Mouse (Mus musculus) hindbrain, embryonic 14.5 days (tissue): ENCODE measurements around the gene Zyx. TPM values are rescaled to one million over a fixed set of nuclear protein-coding genes. Genes with fewer than 3 reads are reported as not detected.

Experiments used
- ATAC-seq: fragments of 200-750 bp; cut with Nextera tagmentation; 2 replicates; pipeline ENCODE4 v1.8.0; 2017; ENCODE audit warnings: moderate number of reproducible peaks, mild to moderate bottlenecking, moderate TSS enrichment, moderate library complexity; ENCODE audit not compliant: low FRiP score
- DNase-seq: peaks from one replicate; pipeline ENCODE4 v3.0.0-alpha.2; 2015; ENCODE audit warnings: low spot score
- H3K27ac ChIP-seq: fragments of 300-500 bp; sonication (generic); 2 replicates; pipeline ENCODE4 v1.5.1; 2014; ENCODE audit warnings: mild to moderate bottlenecking, moderate library complexity
- H3K27me3 ChIP-seq: fragments of 300-500 bp; sonication (generic); 2 replicates; pipeline ENCODE4 v1.6.1; 2014; ENCODE audit warnings: mild to moderate bottlenecking, low read length, mixed read lengths; ENCODE audit not compliant: control insufficient read depth, insufficient read depth
- H3K36me3 ChIP-seq: fragments of 300-500 bp; sonication (generic); replicated peaks from 2 replicates; pipeline ENCODE4 v1.6.1; 2014; ENCODE audit not compliant: control insufficient read depth, insufficient read depth
- H3K4me1 ChIP-seq: fragments of 300-500 bp; sonication (generic); replicated peaks from 2 replicates; pipeline ENCODE4 v1.6.1; 2014; ENCODE audit warnings: antibody characterized with exemption, low read length, mixed read lengths; ENCODE audit not compliant: control insufficient read depth, insufficient read depth
- H3K4me2 ChIP-seq: fragments of 300-500 bp; sonication (generic); replicated peaks from 2 replicates; pipeline ENCODE4 v1.6.1; 2014; ENCODE audit warnings: mild to moderate bottlenecking, moderate library complexity
- H3K4me3 ChIP-seq: fragments of 300-500 bp; sonication (generic); replicated peaks from 2 replicates; pipeline ENCODE4 v1.5.1; 2014; ENCODE audit warnings: mild to moderate bottlenecking, low read length
- H3K9ac ChIP-seq: fragments of 300-500 bp; sonication (generic); 2 replicates; pipeline ENCODE4 v1.6.1; 2014
- H3K9me3 ChIP-seq: fragments of 300-500 bp; sonication (generic); 2 replicates; pipeline ENCODE4 v1.6.1; 2016; ENCODE audit warnings: low read length; ENCODE audit not compliant: control insufficient read depth
- WGBS: fragments of 180-500 bp; shearing (Covaris S2); extraction: QIAGEN DNeasy Blood & Tissue Kit; methylation state at CpG from one replicate; pipeline ENCODE4 v1.1.7; 2014; 5-methylcytosine and 5-hydroxymethylcytosine counted together
- polyA plus RNA-seq: library from polyadenylated mRNA; unstranded; fragments of >200 nt; fragmentation: Nextera tagmentation; extraction: Ambion mirVana; gene quantifications from 2 replicates; pipeline ENCODE4 v1.2.1, GENCODE M21; 2014

Gene Zyx
- polyA plus RNA-seq, 1 experiment from 2014 or later = 56.6 TPM

- H3K9me3 ChIP-seq = no peaks in the 10 kb centered on the region
- H3K36me3 ChIP-seq = no peaks in the 10 kb centered on the region
- no peak for DNase-seq
- H3K27ac ChIP-seq = no peak overlapping the region
- no peaks in the 10 kb centered on the region for H3K27me3 ChIP-seq
- H3K9ac ChIP-seq = no peak overlapping the region
- no peak overlapping the region for H3K4me3 ChIP-seq
- no peaks in the 10 kb centered on the region for H3K4me1 ChIP-seq
- no peak for ATAC-seq
- WGBS = 50% methylated on average over 3 of the region's 3 CpGs
- no peak overlapping the region for H3K4me2 ChIP-seq
Observed at GRCm38 (mm10) chr6:42379551-42379950, 30.1 kb downstream of the Zyx start.

GRCm38 (mm10) chr6:42380416-42381144 is 31.1 kb downstream of the Zyx start:
- Histone ChIP-seq H3K27ac (no peak overlapping the region), H3K9me3 (no peaks in the 10 kb centered on the region), H3K4me2 (peak overlapping the region; percentile 24), H3K4me3 (no peak overlapping the region), H3K9ac (peak overlapping the region; percentile 21; the same call in 1 of the 2 replicates), H3K27me3 (no peaks in the 10 kb centered on the region), H3K36me3 (no peaks in the 10 kb centered on the region), H3K4me1 (no peaks in the 10 kb centered on the region)
- WGBS = 2% methylated on average over 8 of the region's 8 CpGs
- peak; percentile 84 for DNase-seq
- no peak for ATAC-seq

GRCm38 (mm10) chr6:42381221-42381620 is 31.8 kb downstream of the Zyx start:
- Histone ChIP-seq H3K27ac (no peak overlapping the region), H3K9me3 (no peaks in the 10 kb centered on the region), H3K4me1 (no peaks in the 10 kb centered on the region), H3K4me3 (no peak overlapping the region), H3K9ac (no peak overlapping the region), H3K4me2 (no peak overlapping the region), H3K36me3 (no peaks in the 10 kb centered on the region), H3K27me3 (no peaks in the 10 kb centered on the region)
- 32% methylated on average over 2 of the region's 2 CpGs for WGBS
- no peak for DNase-seq
- ATAC-seq = no peak

- Histone ChIP-seq H3K4me1 (no peaks in the 10 kb centered on the region), H3K4me2 (no peak overlapping the region), H3K27ac (no peak overlapping the region), H3K27me3 (no peaks in the 10 kb centered on the region), H3K9ac (no peak overlapping the region), H3K36me3 (no peaks in the 10 kb centered on the region), H3K4me3 (no peak overlapping the region), H3K9me3 (no peaks in the 10 kb centered on the region)
- 73% methylated on average over 9 of the region's 9 CpGs for WGBS
- ATAC-seq (no peak), DNase-seq (no peak)
Observed at GRCm38 (mm10) chr6:42381916-42382381, 32.5 kb downstream of the Zyx start.

DNA sequence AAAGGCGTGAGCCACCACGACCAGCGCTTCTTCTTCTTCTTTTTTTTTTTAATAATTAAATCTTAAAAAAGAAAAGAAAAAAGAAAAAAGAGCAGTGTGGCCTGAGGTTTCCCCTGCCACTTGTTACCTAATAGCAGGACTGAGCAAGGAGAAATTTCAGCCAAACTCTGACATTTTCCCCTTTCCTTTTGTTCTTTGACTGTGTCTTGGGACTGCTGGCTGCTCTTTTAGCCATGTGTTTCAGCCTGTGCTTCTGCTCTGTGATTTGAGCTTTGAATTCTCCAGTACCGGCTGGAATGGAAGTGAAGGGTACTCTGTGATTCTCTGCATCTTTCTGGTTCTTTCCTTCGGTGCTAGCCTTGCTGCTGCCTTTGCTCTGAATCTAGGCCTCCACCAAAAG is 33.9 kb downstream of the Zyx start:
- H3K36me3 ChIP-seq = no peaks in the 10 kb centered on the region
- no peaks in the 10 kb centered on the region for H3K9me3 ChIP-seq
- ATAC-seq (no peak), DNase-seq (no peak)
- H3K4me2 ChIP-seq = no peak overlapping the region
- H3K27ac ChIP-seq = no peak overlapping the region
- H3K27me3 ChIP-seq = no peaks in the 10 kb centered on the region
- WGBS = 93% methylated on average over 5 of the region's 5 CpGs
- no peak overlapping the region for H3K4me3 ChIP-seq
- no peaks in the 10 kb centered on the region for H3K4me1 ChIP-seq
- H3K9ac ChIP-seq = no peak overlapping the region

DNA sequence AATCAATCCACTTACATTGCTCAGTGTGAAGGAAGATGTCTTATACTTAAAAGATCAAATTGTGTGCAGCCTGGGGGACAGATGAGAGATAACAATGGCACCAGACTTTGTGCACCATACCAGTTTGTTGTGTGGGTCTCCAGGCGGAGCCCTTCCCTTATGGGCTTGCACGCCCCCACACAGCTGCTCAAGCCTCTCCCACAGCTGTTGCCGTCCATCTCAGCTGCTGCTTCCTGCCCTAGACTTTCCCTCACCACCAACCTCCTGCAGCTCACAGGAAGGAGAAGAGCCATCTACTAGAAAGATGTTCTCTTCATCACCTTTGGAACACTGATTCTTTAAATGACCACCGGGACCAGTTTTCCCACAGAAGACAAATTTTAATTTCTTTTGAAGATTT is 36.2 kb downstream of the Zyx start:
- 86% methylated on average over 4 of the region's 4 CpGs for WGBS
- H3K36me3 ChIP-seq = no peaks in the 10 kb centered on the region
- no peak overlapping the region for H3K4me2 ChIP-seq
- ATAC-seq (no peak), DNase-seq (no peak)
- H3K9me3 ChIP-seq = no peaks in the 10 kb centered on the region
- no peaks in the 10 kb centered on the region for H3K4me1 ChIP-seq
- H3K27ac ChIP-seq = no peak overlapping the region
- no peaks in the 10 kb centered on the region for H3K27me3 ChIP-seq
- H3K9ac ChIP-seq = no peak overlapping the region
- no peak overlapping the region for H3K4me3 ChIP-seq

GRCm38 (mm10) chr6:42391796-42392330 is 42.4 kb downstream of the Zyx start:
- H3K27ac ChIP-seq = no peak overlapping the region
- no peaks in the 10 kb centered on the region for H3K4me1 ChIP-seq
- WGBS = 58% methylated on average over 2 of the region's 2 CpGs
- H3K27me3 ChIP-seq = no peaks in the 10 kb centered on the region
- no peak overlapping the region for H3K4me2 ChIP-seq
- DNase-seq = no peak
- H3K9me3 ChIP-seq = no peaks in the 10 kb centered on the region
- H3K9ac ChIP-seq = no peak overlapping the region
- no peak overlapping the region for H3K4me3 ChIP-seq
- no peak for ATAC-seq
- no peaks in the 10 kb centered on the region for H3K36me3 ChIP-seq

- Histone ChIP-seq H3K27me3 (no peaks in the 10 kb centered on the region), H3K4me3 (no peak overlapping the region), H3K9me3 (no peaks in the 10 kb centered on the region), H3K4me1 (no peaks in the 10 kb centered on the region), H3K4me2 (no peak overlapping the region), H3K36me3 (no peaks in the 10 kb centered on the region), H3K9ac (no peak overlapping the region), H3K27ac (no peak overlapping the region)
- WGBS = 70% methylated on average over 9 of the region's 9 CpGs
- peak; percentile 35 for DNase-seq
- no peak for ATAC-seq
Observed at GRCm38 (mm10) chr6:42395960-42396809, 46.8 kb downstream of the Zyx start.

DNA sequence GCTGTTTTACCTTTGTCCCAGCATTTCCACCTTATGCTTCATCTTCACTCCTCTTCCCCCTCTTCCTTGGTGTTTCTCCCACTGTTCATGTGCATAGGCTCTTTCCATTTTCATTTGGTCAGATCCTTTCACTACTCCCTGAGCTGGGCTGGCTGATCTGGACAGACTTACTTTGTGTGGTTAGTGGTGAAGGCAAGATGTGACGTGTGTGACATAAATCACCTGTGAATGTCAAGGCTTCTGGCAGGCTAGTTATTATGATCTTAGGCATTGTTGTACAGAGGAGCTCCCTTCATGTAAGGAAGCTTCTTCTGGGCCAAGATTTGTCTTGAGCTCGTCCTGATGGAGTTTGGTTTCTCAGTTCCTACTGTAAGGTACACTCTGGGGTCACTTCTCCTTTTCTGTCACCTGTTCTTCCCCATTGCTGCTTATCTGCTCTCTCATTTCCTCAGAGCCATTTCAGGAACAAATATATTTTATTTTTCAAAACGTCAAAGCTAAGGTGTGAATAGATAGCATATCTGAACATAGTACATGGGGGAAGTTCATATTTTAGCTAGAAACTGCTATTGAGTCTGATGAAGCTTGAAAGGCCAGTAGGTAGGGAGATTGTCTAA is 47.7 kb downstream of the Zyx start:
- H3K4me3 ChIP-seq = no peak overlapping the region
- no peaks in the 10 kb centered on the region for H3K36me3 ChIP-seq
- H3K27ac ChIP-seq = no peak overlapping the region
- 76% methylated on average over 3 of the region's 3 CpGs for WGBS
- H3K9me3 ChIP-seq = no peaks in the 10 kb centered on the region
- H3K4me2 ChIP-seq = no peak overlapping the region
- H3K9ac ChIP-seq = no peak overlapping the region
- H3K4me1 ChIP-seq = no peaks in the 10 kb centered on the region
- ATAC-seq (no peak), DNase-seq (no peak)
- no peaks in the 10 kb centered on the region for H3K27me3 ChIP-seq
